Mouse (Mus musculus) adipocyte (in vitro differentiated cells): ENCODE measurements around the gene Nxn.

Experiments used
- DNase-seq: peaks from one replicate; pipeline ENCODE4 v3.0.0-alpha.2; 2016; ENCODE audit warnings: low spot score

The Nxn gene

DNA sequence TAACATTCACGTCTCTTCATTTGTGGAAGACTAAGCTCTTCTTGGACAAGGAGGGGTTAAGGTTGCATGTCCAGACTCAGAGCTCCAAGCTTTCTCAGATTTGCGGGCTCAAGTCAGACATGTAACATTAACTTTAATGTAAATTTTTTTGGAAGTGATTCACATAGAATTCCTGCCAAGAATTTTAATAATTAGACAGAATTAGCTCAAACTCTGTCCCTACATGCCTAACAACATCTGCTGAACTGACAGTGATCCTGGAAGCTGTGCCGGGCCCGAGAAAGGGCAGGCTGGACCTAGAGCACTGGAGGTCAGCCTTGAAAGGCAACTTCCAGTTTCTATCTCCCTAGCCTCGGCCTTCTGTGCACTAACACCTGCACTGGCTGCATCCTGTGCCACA, 66.7 kb downstream of the Nxn start:
- DNase-seq = no peak

DNA sequence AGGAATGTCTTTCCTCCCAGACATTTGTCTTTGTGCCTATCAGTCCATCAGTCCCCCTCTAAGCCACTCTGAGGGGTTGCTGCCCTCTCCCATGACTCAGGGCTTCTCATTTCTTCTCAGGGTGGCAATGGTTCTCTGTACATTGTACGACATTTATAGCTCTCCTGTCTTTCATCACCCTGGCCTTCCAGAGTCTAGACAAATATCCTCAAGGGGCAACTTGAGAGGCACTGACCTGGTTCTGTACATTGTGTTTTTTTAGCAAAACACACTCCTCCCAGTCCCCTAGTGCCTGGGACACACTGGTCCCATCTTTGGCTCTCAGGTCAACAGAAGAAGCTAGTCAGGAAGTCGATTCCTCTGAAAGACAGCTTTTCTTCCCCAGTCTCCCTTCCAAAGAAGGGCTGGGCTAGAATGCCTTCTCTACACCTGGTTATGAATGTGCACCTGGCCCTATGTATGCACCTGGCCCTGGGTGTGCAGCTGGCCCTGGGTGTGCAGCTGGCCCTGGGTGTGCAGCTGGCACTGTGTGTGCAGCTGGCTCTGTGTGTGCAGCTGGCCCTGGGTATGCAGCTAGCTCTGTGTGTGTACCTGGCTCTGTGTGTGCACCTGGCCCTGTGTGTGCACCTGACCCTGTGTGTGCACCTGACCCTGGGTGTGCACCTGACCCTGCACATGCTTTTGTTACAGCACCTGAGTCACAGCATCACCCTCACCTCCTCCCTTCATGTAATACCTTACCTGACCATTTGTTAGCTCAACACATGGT, 70.2 kb downstream of the Nxn start:
- no peak for DNase-seq

DNA sequence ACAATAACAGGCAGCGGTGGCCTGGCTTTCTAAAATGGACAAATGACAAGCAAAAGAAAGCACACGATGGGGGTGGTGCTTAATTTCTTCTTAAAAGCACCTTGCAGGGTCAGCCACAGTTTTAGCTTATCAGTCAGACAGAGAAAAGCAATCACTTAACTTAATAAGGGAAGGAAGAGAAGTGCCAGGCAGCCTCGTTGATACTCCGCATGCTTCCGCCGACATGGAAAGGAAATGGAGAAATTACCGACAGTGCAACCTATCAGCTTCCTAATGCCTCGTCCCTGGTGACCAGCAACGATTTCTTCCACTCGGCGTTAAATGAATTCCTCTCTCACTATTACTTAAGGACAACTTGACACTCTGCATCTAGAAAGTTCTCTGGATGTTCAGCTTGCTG, 70.9 kb downstream of the Nxn start:
- no peak for DNase-seq

DNA sequence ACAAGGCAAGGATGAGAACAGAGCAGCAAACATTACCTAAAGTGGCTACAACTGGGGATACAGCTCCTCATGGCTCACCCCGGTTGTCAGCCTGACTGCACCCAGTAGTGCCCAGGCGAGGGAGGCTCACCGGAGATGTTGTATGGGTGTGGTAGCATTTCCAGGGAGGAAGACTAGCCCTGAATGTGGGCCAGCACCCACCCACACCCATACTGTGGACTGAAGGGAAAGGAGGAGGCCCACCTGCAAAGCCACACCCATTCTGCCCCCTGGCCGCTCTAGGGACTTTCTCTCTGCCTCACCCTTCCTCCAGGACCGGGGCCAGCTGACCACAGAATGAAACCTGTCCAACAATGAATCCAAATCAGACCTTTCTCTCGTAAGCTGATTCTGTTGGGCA, 72.3 kb downstream of the Nxn start:
- no peak for DNase-seq

DNA sequence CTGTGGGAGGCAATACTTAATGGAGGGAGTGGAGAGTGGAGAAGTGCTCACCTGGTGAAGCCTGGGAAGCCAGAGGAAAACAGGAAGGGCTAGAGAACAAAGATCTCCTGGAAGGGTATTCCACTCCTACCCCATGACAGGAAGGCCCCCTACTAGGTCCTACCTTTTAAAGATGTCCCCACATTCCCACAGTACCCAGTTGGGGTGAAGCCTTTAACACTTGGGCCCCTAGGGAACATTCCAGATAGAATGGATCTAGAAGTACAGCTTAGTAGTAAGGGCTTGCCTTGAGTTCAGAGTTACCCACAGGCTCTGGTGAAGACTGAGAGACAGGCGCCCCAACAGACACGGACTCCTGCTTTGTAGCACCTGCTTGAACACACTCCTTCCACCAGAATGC, 72.9 kb downstream of the Nxn start:
- no peak for DNase-seq

DNA sequence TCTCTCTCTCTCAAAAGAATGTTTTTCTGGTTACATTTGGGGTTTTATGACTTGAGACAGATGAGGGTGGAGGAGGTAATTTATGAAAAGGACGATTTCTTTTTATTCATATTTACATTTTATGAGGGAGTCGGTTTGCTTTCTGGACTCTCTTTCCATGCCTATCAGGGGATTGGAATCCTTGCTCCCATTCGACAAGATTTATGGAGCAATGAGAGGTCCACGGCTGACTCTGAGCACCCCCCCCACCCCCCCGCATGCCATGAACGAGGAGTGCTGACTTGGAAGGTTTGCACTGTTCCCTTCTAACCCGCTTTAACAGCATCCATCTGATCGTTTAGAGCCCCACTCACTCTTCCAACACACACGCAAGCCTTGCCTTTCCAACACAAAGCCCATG, 74.1 kb downstream of the Nxn start:
- no peak for DNase-seq

DNA sequence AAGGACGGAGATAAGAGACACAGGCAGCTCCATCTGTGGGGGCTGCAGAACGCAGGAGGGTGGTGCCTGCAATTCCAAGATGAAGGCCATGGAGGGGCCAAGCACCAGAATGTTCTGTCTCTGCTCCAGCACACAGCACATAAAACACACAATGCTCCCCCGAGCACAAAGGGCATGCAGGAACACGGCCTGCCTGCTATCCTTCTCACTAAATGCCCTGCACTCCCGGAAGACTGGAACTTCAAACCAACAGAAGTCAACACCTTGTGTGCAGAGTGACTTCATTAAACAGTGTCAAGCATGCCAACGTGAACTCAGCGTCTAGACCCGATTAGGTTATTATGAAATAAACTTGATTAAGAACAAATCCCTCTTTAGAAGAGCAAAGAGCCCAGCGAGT, 74.7 kb downstream of the Nxn start:
- no peak for DNase-seq

DNA sequence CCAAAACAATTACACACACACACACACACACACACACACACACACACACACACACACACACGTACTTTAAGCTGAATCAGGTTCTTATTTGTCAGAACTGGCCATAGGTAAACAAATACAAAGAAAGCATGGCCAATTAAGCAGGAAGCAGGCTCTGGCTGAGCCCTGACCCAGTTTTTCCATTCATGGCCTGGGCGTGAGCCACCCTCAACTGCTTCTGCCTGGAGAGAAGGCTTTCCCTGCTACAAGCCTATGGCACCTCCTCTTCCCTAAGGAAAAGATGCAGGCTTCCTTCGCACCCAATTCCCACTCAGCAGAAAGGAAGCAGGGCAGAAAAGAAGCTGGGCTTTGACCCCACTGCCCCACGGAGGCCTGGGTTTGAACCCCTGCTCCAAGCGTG, 76.0 kb downstream of the Nxn start:
- DNase-seq = no peak

DNA sequence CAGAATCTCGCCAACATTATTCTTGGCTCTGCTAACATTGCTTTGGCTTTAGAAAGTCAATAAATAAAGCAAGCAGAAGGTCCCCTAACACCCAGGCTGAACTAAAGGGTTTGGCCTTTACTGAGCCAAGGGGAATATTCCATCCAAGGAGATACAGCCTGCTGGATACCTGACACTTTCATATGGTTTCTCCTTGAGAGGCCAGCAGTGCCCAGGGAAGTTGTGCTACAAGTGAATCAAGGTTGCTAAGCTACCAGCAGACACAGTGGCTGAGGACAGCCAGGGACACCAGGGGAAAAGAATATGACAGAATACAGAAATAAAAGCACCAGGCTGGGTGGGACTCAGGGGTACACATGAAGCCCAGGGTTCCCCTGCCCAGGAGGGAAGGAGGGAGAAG, 76.9 kb downstream of the Nxn start:
- no peak for DNase-seq

DNA sequence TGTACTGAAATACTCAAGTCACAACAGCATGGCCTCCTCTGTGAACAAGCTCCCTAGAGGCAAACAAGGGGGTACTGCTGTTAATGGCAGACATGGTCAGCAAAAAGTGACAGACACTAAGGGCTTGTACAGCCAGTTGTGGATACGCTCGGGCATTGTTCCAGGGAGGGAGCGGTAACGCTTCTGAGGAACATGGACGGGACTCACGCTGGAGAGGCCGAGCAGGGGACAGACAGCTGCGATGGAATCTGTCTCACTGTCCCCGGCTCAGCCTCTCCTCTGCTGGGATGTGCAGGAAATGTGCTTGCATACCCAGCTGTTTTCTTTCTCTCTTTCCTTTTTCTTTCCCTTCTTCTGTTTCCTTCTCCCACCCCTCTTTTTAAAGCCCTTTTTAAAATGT, 78.5 kb downstream of the Nxn start:
- DNase-seq = no peak

DNA sequence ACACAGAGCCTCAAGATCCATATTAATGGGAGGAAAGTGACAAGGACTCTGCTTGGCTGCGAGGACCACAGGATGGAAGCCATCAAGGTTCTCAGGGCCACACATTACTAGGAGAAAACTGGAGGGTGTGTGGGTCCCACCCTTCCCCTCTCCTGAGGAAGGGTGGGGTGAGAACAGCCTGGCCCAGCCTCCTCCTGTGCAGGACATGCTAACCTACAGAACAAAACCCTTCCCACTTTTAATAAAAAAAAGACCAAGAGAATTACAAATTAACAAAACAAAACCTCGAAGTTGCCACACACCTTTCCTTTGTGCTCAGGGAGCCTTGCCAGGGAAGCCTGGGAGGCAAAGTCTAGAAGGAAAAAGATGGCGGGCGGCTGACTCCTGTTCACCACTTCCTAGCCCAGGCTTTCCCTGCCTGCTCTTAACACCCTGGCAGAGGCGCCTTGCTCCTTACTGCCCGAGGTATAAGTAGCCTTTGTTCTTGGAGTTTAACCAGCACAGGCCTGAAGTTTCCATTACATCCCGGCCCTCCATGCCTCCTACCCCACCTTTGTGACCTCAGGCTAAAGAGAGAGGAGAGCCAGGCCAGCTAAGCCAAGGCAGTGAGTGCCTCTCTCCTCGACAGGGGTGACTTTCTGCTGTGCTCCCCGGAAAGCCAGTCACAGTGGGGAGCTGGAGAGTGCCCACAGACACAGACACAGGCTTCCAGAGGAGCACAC, 79.1 kb downstream of the Nxn start:
- DNase-seq = no peak

DNA sequence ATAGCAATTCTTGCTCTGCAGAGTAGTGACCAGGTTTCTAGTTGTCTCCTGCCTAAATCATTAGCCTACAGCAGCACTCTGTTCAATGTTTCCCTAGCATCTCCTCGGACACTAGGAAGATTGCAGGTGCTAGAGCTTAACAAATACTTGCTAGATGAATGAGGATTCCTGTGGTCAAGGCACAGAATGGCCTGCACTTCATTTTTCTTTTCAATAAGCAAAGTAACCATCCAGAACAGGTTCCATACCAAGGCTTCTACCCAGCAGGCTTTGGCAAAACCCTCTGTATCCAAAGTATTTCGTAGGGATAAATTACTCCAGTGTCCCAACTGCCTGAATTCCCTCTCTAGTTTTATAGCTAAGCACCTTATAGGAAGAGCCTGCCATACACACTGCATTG, 81.0 kb downstream of the Nxn start:
- no peak for DNase-seq

DNA sequence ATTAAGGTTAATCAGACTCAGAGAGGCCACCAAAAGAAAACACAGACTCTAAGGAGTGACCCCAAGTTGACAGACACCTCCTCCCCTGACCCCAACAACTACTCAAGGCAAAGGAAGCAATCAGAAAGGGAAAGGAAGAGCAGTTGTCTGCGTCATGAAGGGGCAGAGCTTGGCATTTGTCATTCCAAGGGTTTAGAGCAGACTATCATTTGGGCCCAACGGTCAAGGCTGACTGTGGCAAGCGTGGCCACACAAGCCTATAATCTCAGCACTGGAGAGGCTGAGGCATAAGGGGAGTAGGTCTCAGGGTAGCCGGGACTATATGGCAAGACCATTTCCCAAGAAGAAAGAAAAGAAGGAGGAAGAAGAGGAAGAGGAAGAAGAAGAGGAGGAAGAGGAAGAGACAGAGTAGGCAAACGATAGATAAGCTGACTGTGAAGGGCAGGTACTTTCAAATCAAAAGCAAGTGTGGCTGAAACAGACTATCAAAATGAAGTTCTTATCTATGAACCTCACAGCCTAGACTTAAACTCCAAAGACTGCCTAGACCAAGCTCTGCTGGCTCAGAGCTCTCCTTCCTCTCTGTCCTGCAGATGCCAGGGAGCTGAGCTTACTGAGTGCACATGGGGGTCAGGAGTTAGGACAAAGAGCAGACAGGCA, 83.0 kb downstream of the Nxn start:
- DNase-seq = no peak

DNA sequence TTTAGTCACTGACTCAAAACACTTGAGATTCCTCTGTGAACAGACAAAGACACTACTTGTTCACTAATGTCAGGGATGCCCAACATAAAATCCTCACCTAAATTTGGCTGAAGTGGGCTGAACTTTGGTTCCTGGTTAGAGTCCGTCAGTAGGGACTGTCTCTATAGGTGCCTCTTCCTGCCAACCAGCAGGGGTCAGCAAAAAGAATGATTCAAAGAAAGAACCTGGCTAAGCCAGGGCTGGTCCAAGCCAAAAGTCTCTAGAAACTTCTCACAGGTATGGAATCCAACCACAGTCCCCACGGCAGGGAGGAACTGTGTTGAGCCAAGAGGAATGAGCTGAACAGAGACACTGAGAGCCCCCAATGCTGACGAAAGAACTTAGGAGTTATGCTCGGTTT, 84.2 kb downstream of the Nxn start:
- peak; percentile 22 for DNase-seq

DNA sequence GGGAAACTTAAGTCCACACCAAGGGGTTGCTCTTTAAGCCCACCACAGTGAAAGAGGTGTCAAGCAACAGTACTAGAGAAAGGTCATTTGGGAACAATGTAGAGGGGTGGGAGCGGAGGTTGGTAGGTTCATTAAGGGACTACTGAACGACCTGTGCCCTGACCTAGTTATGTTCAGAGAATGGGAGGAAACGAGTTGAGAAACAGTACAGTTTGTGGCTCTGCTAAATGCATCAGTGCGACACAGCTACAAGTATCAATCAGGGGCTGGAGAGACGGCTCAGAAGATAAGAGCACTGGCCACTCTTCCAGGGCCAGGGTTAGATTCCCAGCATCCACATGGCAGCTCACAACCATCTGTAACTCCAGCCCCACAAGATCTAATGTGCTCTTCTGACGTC, 84.8 kb downstream of the Nxn start:
- no peak for DNase-seq

DNA sequence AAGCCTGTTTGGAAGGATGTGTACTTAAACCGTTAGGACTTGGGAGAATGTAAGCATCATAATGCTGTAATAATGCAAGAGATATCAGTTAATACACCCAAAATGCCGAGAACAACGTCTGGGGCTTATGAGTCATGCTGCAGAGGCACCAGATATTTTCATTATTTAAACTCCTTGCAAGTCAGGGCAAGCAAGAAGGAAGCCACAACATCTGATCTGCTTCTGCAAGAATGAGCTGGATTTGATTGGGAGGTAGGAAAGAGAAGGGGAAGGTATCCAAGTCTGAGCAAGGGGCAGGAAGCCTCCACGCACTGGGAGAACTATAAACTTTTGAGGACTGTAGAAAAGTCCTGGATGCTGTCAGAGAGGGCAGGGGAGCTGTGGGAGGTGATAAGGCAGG, 86.1 kb downstream of the Nxn start:
- DNase-seq = peak; percentile 61

DNA sequence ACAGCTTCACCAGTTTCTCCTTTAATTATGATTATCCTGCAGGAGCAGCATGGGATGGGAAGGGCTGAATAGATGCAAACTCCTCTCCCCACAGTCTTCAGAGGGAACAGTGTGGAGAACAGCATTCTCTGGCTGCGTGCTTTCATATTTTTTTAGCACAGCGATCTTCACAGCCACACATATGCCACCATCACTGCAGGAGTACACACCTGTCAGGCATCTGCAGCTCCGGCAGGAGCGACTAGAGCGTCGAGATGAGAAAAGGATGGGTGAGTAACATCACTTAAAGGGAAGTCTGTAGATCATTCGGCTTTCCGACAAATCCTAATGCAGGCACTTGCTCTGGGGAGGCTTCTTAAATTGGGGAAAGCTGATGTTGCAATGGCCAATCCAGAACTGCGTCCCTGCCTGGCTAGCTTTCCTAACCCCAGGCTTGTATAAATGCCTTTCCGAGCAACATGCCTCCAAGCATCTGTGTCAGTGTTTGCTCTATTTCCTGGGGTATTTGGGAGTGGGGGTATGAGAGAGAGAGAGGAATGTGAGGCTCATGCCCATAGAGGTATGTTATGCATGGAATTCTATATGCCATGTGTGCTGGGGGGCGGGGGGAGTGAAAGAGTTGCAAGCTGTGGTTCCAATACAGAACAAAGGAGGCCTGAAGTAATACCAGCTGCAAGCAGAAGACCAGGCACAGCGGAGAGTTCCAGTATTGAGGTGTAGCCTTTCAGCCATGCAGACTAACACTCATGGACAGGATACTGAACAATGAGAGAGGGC, 87.5 kb downstream of the Nxn start:
- DNase-seq = no peak

DNA sequence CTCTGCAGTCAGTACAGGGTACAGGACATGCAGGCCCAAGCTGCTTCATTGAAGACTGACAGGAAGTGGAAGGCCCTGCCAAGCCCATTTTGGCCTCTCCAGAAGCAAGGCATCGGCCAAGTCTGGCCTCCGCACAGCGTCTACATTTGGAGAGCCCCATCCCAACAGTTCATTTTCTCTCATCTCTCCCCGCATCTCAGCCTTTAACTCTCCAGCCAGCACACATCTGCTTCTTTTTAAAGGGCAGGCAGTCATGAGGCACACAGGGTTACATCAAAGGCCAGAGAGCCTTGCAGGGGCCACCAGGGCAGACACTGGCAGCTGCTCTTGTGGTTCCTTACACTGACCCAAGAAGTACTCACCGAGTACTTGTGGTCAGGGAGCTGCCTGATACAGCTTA, 89.1 kb downstream of the Nxn start:
- DNase-seq = peak; percentile 47

DNA sequence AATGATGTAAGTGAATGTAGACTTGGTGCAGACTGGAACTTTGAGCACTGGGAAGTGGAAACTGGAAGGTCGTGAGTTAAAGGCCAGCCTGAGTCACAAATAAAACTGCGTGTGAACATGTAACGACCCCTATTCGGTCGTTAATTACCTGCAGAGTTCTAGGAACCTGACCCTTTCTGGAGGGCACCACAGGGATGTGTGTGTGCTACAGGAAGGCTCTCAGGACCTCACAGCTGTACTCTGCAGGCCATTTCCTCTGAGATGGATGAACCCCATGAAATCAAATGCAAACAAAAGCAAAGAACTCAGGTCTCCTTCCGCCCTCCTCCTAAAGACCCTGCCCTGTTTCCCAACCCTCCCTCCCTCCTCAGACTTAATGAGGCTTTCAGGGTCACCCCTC, 89.9 kb downstream of the Nxn start:
- DNase-seq = no peak

DNA sequence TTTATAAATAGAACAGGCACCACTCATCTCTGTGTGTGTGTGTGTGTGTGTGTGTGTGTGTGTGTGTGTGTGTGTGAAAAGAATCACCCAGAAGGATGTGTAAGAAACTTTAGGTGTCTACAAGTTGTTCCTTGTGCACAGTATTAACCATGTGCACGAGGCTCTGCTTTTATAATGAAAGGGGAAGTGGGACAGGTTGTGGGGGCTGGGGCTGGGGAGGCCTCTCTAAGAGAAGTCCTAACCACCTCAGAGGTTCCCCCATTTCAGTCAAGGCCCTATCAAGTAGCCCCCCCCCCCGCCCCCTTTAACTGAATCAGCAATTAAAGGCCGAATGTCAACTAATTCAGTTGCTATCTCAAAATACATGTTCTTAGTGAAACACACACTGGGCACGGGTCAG, 92.2 kb downstream of the Nxn start:
- DNase-seq = no peak

DNA sequence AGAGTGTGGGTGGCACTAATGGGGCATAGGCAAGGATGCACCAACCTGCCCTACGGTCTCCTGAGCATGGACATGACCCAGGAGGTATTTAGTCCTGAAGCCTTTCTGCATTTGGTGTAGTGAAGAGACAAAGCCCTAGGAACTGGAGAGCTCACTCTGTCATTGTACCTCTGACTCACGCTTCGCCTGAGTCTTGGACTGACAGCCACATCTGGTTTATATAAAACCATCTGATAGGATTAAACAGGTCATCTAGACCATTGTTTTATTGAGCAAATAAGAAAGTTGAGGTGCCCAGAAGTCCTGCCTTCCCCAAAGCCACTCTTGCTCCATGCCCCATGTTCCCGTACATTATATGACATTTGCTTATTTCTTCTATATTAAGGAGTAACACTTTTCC, 93.4 kb downstream of the Nxn start:
- DNase-seq = no peak

DNA sequence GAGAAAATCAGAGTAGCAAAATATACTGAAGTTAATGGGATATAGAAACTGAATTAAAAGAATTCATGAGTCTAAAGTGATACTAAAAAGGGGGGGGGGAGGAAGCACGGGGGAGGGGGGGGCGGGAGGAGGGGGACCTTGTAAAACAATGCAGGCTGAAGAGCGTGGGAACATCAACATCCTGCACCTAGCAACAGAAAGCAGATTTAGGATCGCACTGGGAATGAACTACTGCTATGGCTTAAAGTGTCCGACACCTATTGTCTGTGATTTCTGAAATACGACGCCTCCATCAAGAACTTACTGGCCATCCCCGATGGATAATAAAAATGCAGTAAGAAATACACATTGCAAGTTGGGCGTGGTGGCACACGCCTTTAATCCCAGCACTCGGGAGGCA, 95.6 kb downstream of the Nxn start:
- DNase-seq = no peak

DNA sequence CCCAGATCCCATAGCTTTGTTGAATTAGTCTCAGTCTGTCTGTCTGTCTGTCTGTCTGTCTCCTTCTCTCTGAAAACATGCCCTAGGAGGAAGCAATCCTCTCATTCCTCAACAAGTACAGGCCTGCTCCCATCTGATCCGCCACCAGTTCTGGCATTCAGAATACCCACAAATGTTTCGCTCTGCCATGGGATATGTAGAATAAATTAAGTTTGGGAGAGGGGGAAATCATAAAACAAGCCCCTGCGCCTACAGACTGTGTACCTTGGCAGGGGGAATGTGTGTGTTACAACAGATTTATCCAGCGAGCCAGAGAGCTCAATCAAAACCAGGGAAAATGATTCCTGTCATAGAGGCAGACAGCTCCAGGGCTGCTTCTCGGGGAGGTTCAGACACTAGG, 98.1 kb downstream of the Nxn start:
- no peak for DNase-seq
